Mouse (Mus musculus) lung, postnatal 36 days (tissue): ENCODE measurements around the gene Arhgef26.
A peak's percentile ranks its signal among the peaks of the same experiment; 100 is the strongest.

Experiments
- DNase-seq: peaks from one replicate; pipeline ENCODE4 v3.0.0; 2022; ENCODE audit warnings: mixed read lengths

Gene Arhgef26

DNA sequence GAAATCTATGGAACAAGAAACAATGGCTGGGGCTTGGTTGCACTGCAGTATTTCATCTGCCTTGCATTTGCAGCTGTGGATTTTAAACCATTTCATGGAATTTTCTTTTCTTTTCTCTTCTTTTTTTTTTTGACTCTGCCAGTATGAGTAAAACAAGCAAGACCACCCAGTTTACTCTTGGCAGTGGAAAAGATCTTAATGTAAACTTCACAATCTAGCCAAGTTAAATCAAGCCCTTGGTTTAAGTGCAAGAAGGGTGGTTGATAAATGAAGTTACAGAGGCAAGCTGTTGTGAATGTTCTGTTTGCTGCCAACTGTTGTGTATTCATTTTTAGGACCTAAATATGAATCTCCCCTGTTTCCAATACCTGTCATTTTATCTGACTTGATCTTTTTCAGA, 54.5 kb downstream of the Arhgef26 start:
- no peak for DNase-seq

DNA sequence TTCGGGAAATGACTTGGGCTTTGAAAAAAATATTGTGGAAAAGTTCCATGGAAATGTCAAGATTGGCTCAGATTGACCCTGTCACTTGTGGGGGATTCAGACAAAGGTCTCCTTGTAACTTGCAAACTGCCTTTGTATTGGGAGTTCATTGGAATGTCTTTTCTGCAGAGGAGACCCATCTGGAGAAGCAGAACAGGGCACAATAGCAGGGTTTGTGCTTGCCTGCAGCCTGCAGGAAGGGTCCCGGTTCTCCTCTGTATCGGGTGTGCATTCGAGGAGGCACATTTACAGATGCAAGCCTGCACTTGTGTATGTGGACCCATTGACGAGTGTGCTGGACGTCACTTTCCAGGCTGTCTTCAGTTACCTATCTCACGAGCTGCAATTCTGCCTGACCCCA, 56.1 kb downstream of the Arhgef26 start:
- DNase-seq, result no peak

DNA sequence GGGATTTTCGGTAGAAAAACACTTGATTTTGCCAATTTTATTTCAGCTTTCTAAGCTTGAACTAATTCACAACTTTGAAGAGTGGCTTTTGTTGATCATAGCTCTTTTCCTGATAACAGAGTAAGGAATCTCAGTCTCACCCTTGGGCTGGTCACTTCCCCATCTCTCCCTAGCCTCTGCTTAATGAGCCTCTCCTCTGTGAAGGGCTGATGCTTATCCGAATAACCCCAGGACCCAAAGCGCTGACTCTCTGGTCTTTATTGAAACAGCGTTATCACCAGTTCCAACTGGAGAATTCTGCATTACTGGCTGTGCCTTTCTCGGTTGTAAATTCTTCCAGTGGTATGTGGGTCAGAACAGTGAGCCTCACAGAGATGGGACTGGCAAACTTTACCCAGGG, 57.2 kb downstream of the Arhgef26 start:
- no peak for DNase-seq

DNA sequence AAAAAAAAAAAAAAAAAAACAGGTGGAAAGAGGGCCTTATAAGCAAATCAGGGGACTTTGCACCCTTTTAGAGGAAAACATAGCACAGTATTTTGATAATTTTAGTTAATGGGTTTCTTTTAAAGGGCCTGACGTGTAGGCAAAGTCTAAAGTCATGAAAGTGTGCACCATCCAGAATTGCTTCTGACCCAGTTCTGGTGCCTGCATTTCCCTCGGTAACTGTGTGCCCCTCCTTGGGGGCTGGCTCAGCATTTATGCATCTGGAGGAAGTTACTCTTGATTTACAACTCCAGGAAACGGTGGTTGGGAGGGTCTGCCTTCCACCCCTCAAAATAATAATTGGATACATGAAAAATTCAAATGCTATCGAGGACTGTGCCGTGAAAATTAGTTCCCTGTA, 58.0 kb downstream of the Arhgef26 start:
- no peak for DNase-seq

DNA sequence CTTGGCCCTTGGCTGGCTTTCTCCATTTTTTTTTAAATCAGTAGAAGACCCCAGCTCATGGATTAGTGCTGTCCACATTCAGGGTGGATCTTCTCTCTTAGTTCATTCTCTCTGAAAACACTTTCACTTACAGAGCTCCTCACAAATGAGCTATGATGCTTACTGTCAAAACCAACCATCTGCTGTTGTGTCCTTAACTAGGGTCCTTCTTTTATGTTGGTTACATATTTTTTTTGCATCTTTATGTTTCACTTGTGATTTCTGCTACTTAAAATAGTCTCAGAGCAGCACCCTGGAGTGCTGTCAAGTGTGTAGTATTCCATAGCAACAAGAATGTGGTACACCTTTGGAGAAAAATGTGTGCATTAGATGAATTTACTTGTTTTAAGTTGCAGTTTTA, 60.0 kb downstream of the Arhgef26 start:
- DNase-seq, result no peak

DNA sequence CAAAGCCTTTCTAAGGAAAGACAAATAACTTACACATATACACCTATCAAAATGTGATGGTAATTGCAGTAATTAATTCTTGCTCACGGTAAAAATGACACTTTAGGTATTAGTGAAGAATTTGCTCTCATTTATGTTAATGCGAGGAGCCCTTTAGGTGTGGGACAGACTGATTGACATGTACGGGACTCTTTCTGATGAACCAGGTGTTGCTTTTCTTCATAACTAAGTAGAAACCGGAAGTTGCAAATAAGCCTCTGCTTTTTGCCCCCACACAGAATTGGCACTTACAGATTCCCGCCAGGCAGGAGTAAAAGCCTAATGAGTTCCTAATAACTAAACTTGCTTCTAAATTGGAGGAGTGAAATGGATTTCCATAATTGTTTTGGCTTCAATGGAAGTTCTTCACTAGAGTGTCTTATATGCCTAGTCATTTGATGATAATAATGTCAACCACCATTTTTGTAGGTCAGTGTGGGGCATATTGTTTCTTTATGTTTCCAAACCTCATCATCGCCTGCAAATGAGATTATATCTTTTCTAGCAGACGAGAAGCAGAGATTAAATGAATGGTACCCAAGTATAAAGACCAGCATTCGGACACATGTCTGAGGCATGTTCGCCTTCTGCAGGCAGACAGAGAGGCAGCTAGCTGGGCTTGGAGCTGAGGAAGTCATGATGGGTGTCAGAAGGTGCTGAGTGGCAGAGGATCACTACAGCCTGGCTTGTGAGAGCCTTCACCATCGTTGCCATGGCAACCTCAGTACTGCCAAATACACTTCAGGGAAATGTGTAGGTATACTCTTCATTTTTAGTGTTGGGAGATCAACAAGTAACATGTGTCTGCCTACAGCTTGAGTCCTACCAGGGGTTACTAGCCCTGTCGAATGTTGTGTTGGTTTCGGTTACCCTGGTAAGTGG, 61.9 kb downstream of the Arhgef26 start:
- no peak for DNase-seq

DNA sequence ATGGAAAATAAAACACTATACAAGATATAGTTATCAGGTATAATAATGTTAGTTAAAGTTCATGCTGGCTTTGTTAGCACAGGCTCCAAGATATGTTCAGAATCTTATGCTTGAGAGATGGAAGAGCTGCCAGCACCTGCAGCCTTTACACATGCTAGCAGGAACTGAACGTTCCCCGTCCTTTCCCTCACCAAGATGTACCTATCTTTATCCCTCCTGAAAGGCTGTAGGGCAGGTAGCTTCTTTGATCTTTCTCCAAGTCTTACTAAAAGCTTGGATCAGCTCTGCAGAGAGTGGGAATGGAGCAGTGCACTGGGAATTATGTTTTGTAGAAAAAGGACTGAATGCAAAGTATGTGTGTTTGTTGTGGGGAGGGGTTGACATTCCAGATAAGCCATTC, 64.3 kb downstream of the Arhgef26 start:
- DNase-seq, result no peak

DNA sequence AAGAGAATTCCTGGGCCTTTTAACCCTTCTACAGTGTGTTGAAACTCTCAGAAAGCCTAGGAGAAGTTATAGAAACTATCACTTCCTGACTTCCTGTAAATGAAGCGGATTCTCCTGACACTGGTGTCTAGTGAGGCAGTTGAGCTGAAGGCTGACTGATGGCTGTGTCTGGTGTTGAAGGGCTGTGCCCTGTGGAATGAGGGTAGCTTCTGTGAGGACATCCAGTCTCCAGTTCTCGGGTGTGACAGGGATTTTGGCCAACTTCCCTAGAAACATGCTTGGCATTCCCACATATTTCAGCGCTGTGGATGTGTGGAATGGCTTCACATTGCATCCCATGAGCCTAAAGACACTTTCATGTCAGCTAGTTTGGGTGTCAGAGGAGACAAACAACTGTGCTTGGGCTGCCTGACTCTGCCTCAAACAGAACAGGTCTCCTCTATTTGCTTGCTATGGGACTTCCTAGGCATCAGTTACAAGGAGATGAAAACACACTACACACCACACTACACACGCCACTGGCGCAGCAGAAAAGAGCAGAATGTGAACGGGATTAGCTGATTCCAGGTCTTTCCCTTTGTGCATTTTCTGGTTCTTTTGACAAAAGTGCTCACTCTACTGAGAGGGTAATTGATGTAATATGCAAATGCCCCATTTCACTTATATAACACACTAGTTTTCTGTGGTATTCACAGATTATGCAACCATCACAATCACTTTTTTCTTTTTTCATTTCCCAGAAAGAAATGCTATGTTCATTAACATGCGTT, 66.5 kb downstream of the Arhgef26 start:
- peak; percentile 46 for DNase-seq

DNA sequence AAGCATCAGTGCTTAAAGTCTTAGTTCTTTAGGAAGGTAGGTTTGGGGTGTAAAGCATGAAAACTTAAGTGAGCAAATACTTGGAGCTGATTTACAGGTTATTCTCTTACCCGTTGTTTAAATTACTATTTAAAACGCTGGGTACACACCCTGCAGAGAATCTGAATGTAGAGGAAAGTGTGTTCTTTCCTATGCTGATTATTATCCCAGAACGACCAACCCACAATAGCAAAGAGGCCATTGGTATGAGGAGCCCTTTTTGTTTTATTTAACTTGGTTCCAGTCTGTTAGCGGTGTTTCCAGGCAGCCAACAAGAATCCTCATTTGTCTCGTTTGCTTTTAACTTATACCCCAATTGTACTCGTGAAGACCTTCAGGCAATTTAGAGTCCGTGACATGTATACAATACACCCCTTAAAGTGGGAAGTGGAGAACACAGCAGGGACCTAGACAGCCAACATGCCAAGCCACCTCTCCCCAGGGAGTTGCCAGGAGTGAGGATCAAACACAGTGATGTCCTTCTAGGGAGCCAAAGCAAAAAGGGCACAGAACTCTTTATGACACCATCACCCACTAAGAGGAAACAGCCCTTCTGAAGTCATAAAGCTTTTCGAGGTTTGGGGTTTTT, 71.5 kb downstream of the Arhgef26 start:
- no peak for DNase-seq

DNA sequence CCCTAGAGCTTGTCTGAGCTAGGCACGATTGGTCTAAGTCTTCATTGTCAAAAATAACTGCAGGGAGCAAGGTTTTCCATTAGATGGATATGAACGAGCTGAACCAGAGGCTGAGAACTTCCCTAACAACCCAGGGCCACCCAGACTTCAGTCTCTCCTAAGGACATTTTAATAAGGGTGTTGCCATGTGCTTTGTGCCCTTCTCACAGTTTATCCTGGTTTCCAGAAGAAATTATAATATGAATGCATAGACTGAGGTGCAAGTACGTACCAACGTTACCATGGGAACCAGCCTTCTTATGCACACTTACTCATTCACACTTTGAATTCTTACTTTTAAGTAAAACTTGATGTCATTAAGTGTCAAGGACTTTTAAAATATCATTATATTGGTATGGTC, 72.3 kb downstream of the Arhgef26 start:
- DNase-seq, result no peak

DNA sequence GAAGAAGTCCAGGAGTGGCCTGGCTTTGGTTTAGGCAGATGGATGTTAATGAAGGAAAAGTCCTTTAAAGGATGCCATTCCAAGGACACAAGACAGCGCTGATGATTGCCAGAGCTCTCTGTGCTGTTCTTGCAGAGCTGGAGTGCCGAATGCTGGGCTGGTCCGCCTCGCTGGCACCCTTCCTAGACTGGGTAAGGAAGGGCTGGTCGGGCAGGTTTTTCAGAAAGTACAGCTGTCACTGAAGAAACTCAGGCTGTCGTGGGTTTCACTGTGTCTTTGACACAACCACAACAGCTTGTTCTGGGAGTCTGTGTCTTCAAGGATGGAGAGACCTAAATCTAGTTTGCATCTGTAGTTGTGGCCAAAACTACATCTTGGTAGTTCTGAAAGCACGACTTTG, 74.6 kb downstream of the Arhgef26 start:
- DNase-seq, result peak; percentile 83

DNA sequence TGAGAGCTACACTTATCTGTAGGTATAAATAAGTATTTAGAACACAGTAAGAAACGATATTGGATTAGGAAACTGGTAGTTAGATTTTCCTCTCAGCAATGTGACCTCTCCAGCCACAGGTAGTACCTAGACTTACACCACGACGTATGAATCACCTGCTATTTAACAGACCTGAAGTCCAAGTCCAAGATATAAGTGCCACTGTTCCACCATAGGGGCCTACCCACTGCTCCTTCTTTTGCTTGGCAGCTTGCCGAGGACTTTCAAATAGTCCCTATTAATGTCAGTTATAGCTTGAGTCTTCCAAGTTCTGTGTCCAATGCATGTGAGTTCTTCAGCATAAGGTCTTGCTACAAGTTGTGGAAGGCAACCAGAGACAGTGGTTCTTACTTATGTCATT, 76.8 kb downstream of the Arhgef26 start:
- DNase-seq, result no peak

DNA sequence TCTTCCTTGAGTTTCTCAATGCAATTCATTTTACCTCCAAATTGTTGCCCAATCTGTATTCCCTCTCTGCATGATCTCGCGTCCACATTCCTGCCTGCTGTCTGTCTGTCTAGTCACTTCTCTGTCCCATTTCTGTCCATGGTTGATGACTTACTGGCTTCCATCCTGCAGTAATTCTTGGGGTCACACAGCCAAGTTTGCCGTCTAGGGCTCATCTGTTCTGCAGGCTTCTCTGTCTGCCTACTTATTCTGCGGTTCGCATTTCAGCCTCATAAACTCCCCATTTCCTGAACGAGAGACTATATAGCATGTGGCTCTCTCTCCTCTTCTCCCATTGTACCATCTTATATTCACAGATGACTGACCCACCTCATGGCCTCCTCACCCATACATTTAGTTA, 79.3 kb downstream of the Arhgef26 start:
- DNase-seq, result no peak

DNA sequence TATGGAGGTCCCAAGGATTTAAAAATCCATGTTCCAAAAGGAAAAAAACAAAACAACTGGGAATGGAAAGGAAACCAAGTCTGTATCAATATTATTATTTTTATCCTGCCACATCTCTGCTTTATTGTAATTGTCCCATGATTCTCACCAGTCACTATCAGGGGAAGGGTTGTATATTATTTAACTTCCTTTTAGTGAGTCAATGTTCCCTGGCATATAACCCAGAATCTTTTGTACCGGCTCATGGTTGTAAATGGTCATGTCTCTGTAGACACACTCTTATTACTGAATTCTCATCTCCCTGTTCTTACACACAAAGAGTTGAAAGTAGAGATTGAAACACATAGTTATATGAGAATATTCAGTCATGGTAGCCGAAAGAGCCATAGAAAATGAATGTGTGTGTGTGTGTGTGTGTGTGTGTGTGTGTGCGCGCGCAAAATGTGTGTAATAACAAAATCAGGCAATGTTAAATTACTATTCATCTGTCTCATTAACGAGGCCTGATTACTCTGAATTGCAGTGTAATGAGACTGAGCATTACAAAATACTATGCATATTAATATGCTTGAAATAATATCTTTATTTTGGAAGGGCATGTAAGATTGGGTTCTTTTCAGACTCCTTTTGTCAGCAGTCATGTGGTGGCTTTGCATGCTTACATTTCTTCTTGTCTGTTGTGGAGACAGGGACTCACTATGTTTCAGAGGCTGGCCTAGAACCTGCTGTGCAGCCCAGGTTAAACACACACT, 80.4 kb downstream of the Arhgef26 start:
- peak; percentile 69 for DNase-seq

DNA sequence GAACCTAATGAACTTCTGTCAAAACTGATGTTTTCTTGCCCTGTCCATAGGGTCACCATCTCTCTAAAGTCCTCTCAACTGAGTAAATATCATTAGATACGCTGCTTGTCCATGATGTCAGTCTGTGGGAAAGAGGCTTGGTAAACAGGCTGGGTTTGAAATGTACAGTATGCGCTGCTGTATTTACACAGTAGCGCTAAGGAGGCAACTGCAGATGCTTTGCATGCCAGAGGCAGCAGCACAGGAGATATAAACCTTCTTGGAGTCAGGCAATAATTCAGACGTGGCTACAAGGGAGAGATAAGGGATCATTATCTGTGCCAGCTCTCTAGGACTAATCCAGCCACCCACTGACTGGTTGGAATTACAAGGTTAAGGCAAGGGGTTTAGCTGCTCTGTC, 95.5 kb downstream of the Arhgef26 start:
- peak; percentile 56 for DNase-seq

DNA sequence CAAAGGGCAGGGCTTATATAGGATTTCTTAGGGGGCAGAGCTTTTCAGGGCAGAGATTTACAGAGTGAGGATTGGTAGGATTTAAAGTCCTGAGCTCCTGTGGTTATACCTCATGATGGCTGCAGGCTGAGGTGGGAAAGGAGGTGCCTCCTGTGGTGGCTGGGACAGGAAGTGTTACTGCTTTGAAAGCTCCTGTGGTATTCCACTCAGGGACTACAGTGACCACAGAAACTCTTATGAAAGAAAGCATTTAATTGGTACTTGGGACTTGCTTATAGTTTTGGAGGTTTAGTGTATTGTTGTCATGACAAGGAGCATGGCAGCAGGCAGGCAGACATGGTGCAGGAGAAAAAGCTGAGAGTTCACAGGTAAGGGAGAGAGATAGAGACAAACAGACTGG, 97.8 kb downstream of the Arhgef26 start:
- no peak for DNase-seq

DNA sequence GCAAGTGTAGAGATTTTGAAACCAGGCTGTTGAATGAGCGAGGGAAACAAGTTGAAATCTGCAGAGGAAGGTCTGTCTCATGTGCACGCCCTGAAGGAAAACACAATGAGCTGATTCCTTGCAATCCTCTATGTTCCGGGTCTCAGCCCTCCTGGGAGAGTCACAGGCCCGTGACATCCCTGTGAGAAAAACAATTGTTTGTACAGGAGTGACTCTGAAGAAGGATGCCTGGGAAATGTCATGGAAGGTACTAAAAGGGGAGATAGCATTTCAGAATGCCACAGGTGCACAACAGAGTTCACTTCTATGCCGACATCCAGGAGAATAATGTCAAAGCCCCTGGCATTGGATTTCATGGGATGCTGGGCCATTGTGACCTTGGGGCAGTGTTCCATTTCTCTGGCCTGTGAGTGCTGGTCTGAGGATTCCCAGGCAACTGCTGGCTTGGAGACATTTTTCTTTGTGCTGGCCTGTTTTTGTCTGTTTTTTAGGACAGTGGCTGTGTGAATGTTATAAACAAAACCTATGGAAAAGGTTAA, 102.4 kb downstream of the Arhgef26 start:
- DNase-seq, result no peak

DNA sequence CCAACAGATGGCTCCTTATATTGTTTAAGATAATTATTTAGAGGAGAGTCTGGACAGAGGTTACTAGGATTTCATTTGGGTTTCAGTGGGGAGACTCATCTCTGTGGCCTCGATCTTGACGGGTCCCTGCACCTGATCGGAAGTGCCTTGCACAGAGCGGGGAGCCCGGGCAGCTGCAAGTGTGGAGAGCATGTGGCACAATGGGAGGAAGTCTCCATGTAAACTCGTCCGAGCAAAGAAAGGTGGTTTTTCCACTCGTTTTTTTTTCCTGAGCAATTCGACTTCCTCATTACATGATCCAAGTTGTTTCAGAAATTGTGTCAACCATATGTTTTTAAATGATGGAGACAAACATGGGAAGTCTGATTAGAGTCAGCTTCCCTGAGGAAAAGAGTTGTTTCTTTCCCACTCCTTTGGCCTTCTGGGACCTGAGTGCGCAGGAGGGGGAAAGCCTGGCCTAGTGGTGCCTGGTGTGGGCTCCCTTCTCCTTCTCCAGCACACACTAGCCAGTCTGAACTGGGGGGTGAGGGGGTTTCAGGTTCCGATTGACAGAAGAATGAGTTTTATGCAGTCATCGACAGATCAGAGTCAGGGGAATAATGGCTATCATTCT, 105.5 kb downstream of the Arhgef26 start:
- DNase-seq, result peak; percentile 48

DNA sequence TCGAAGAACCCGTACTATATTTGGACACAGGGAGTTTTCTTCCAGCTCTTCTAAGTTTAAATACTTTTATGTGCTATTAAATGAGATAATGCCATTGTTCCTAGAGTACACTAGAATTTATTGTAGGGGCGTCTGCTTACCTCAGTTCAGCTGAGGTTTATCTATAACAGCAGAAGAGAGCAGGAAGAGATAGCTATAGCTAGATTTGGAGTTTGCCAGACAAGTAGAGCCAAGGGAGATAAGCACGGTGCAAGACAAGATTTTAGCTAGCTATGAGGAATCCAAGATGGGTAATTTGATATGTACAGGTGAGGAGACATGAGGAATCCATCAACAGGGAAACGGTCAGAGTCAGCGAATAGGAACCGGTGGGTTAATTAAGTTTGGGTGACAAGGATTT, 108.1 kb downstream of the Arhgef26 start:
- DNase-seq, result no peak

DNA sequence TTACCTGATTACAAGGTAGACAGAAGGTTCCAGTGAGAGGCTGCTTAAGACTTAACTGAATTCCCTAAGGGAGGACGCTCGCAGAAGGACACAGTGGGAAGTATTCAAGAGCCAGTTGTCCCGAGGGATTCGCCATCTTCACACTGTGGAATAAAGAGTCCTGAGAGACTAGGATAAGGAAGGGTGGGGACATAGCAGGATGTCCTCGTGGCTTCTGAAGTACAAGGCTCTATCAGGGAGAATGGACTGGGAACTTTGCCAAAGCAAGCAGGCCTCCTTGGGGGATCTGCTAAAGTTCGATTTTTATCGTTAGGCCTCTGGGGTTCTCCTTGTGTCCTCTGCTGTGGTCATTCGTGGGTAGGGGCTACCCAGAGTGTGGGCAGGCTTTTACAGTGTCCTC, 109.0 kb downstream of the Arhgef26 start:
- peak; percentile 60 for DNase-seq

DNA sequence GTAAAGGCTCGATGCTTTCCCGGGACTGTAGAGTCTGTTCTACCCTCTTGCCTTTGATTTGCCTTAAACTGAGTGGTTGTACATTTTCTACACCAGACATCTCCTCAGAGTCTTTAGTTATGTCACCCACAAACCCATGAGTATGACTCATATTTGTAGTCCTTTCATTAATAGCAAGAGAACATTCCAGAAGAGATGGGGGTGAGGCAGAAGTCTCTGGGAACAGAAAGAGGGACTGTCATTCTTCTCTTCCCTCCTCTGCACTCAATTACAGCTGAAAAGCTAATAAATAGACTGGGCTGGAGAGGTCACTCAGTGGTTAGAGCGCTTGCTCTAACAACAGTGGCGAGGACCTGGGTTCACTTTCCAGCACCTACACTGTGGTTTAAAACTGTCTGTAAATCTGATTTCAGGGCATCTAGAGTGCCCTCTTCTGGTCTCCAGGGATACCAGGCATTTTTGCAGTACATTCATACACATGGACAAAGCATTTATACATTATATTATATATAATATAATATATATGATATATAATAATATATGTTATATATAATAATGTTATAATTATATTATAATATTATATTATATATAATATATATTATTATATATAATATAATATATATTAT, 111.8 kb downstream of the Arhgef26 start:
- peak; percentile 28 for DNase-seq

DNA sequence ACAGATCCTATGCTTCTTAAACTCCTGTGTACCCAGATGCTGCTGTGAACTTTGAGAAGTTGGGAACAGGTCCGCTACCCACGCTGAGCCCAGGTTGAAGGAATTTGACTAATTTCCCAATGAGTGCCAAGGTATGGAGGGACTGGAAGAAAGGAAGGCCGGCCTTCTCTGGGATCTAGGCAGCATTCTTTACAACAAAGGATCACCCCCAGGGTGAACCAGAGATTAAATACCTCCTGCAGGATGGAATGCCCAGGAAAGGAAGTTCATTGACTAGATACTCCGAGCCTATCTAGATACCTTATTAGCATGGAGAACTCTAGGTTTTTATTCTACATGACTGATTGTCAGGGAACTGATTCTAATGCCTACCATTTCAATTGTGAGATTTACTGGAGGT, 114.8 kb downstream of the Arhgef26 start:
- DNase-seq, result no peak
